Mouse (Mus musculus) hindbrain, embryonic 13.5 days (tissue): ENCODE data around the gene Hip1r. TPM values are rescaled to one million over a fixed set of nuclear protein-coding genes. Genes with fewer than 3 reads are reported as not detected.

ENCODE experiments used
- ATAC-seq: fragments of 200-750 bp; cut with Nextera tagmentation; 2 replicates; pipeline ENCODE4 v1.8.0; 2017; ENCODE audit warnings: moderate TSS enrichment; ENCODE audit not compliant: low FRiP score
- H3K27ac ChIP-seq: fragments of 300-500 bp; sonication (generic); 2 replicates; pipeline ENCODE4 v1.5.1; 2015; ENCODE audit warnings: inconsistent platforms, mild to moderate bottlenecking, moderate library complexity
- H3K27me3 ChIP-seq: fragments of 300-500 bp; sonication (generic); 2 replicates; pipeline ENCODE4 v1.6.1; 2015; ENCODE audit warnings: mild to moderate bottlenecking, inconsistent platforms
- H3K36me3 ChIP-seq: fragments of 300-500 bp; sonication (generic); 2 replicates; pipeline ENCODE4 v1.6.1; 2015; ENCODE audit warnings: mild to moderate bottlenecking, inconsistent platforms
- H3K4me1 ChIP-seq: fragments of 300-500 bp; sonication (generic); replicated peaks from 2 replicates; pipeline ENCODE4 v1.6.1; 2015; ENCODE audit warnings: inconsistent platforms
- H3K4me2 ChIP-seq: fragments of 300-500 bp; sonication (generic); 2 replicates; pipeline ENCODE4 v1.6.1; 2015; ENCODE audit warnings: inconsistent platforms, mild to moderate bottlenecking, moderate library complexity
- H3K4me3 ChIP-seq: fragments of 300-500 bp; sonication (generic); 2 replicates; pipeline ENCODE4 v1.5.1; 2015; ENCODE audit warnings: mild to moderate bottlenecking, inconsistent platforms
- H3K9ac ChIP-seq: fragments of 300-500 bp; sonication (generic); 2 replicates; pipeline ENCODE4 v1.6.1; 2015; ENCODE audit warnings: mild to moderate bottlenecking, inconsistent platforms
- H3K9me3 ChIP-seq: fragments of 300-500 bp; sonication (generic); 2 replicates; pipeline ENCODE4 v1.6.1; 2016; ENCODE audit warnings: inconsistent platforms
- WGBS: fragments of 180-500 bp; shearing (Covaris S2); methylation state at CpG from one replicate; pipeline ENCODE4 v1.1.7; 2015; 5-methylcytosine and 5-hydroxymethylcytosine counted together
- polyA plus RNA-seq: library from polyadenylated mRNA; unstranded; fragments of >200 nt; fragmentation: Nextera tagmentation; extraction: Ambion mirVana; gene quantifications from 2 replicates; pipeline ENCODE4 v1.2.1, GENCODE M21; 2015

Gene Hip1r
- polyA plus RNA-seq, 1 experiment from 2014 or later = 25.5 TPM

- Histone ChIP-seq H3K36me3 (peaks cover 51% of the 10 kb centered on the region), H3K9me3 (no peaks in the 10 kb centered on the region), H3K4me2 (no peak overlapping the region), H3K27ac (0 out of 2 replicates have a peak overlapping the region, but pooled peaks have one; percentile 44), H3K9ac (peak overlapping the region; percentile 21; the same call in 1 of the 2 replicates), H3K4me3 (no peak overlapping the region), H3K27me3 (peaks cover 7% of the 10 kb centered on the region; the same call in 1 of the 2 replicates), H3K4me1 (peaks cover 45% of the 10 kb centered on the region)
- peak; percentile 9; the same call in 1 of the 2 replicates for ATAC-seq
- WGBS = 66% methylated on average over 9 of the region's 9 CpGs
These were observed 27.8 kb downstream of the Hip1r start for GRCm38 (mm10) chr5:124001274-124001673.

GRCm38 (mm10) chr5:124002876-124003275 is 29.4 kb downstream of the Hip1r start:
- H3K9me3 ChIP-seq = no peaks in the 10 kb centered on the region
- no peak for ATAC-seq
- H3K4me1 ChIP-seq = peaks cover 42% of the 10 kb centered on the region
- no peak overlapping the region for H3K4me3 ChIP-seq
- H3K36me3 ChIP-seq = peaks cover 67% of the 10 kb centered on the region
- peaks cover 7% of the 10 kb centered on the region; the same call in 1 of the 2 replicates for H3K27me3 ChIP-seq
- H3K9ac ChIP-seq = no peak overlapping the region; the same call in 1 of the 2 replicates
- 82% methylated on average over 2 of the region's 2 CpGs for WGBS
- H3K27ac ChIP-seq = peak overlapping the region; percentile 64
- no peak overlapping the region for H3K4me2 ChIP-seq

- Histone ChIP-seq H3K4me1 (peaks cover 42% of the 10 kb centered on the region), H3K4me2 (no peak overlapping the region), H3K9ac (peak overlapping the region; percentile 19; the same call in 1 of the 2 replicates), H3K4me3 (no peak overlapping the region), H3K36me3 (peaks cover 72% of the 10 kb centered on the region), H3K9me3 (no peaks in the 10 kb centered on the region), H3K27ac (peak overlapping the region; percentile 64), H3K27me3 (peaks cover 7% of the 10 kb centered on the region; the same call in 1 of the 2 replicates)
- ATAC-seq = no peak
- WGBS = 56% methylated on average over 4 of the region's 4 CpGs
These were observed 29.9 kb downstream of the Hip1r start for GRCm38 (mm10) chr5:124003375-124003774.

GRCm38 (mm10) chr5:124004356-124005150 is 31.1 kb downstream of the Hip1r start:
- Histone ChIP-seq H3K4me3 (no peak overlapping the region), H3K4me1 (peaks cover 42% of the 10 kb centered on the region), H3K9ac (no peak overlapping the region), H3K4me2 (no peak overlapping the region), H3K36me3 (peaks cover 75% of the 10 kb centered on the region), H3K9me3 (no peaks in the 10 kb centered on the region), H3K27me3 (0 out of 2 replicates have a peak, but pooled peaks cover 4% of the 10 kb centered on the region), H3K27ac (peak overlapping the region; percentile 49)
- 91% methylated on average over 17 of the region's 17 CpGs for WGBS
- no peak for ATAC-seq

- H3K27ac ChIP-seq = peak overlapping the region; percentile 49; the same call in 1 of the 2 replicates
- H3K4me2 ChIP-seq = no peak overlapping the region
- peaks cover 47% of the 10 kb centered on the region for H3K4me1 ChIP-seq
- H3K9ac ChIP-seq = no peak overlapping the region
- ATAC-seq = no peak
- WGBS = 92% methylated on average over 15 of the region's 15 CpGs
- no peaks in the 10 kb centered on the region for H3K27me3 ChIP-seq
- H3K36me3 ChIP-seq = peaks cover 76% of the 10 kb centered on the region
- no peak overlapping the region for H3K4me3 ChIP-seq
- no peaks in the 10 kb centered on the region for H3K9me3 ChIP-seq
These were observed 31.7 kb downstream of the Hip1r start for GRCm38 (mm10) chr5:124005151-124005500.

GRCm38 (mm10) chr5:124005591-124005990 is 32.2 kb downstream of the Hip1r start:
- no peak for ATAC-seq
- peaks cover 80% of the 10 kb centered on the region for H3K36me3 ChIP-seq

GRCm38 (mm10) chr5:124006082-124006873 is 32.9 kb downstream of the Hip1r start:
- no peak for ATAC-seq
- Histone ChIP-seq H3K4me1 (peaks cover 54% of the 10 kb centered on the region), H3K4me3 (no peak overlapping the region), H3K9me3 (no peaks in the 10 kb centered on the region), H3K27ac (peak overlapping the region; percentile 40), H3K27me3 (no peaks in the 10 kb centered on the region), H3K9ac (0 out of 2 replicates have a peak overlapping the region, but pooled peaks have one; percentile 19), H3K36me3 (peaks cover 77% of the 10 kb centered on the region), H3K4me2 (no peak overlapping the region)
- WGBS = 90% methylated on average over 26 of the region's 26 CpGs

More at GRCm38 (mm10) chr5:124005591-124005990, 32.2 kb downstream of the Hip1r start:
- WGBS = 74% methylated on average over 11 of the region's 11 CpGs
- H3K4me2 ChIP-seq = no peak overlapping the region
- H3K4me1 ChIP-seq = peaks cover 52% of the 10 kb centered on the region
- no peak overlapping the region for H3K27ac ChIP-seq
- H3K4me3 ChIP-seq = no peak overlapping the region
- no peaks in the 10 kb centered on the region for H3K27me3 ChIP-seq
- no peaks in the 10 kb centered on the region for H3K9me3 ChIP-seq
- H3K9ac ChIP-seq = no peak overlapping the region

GRCm38 (mm10) chr5:124006891-124007491 is 33.6 kb downstream of the Hip1r start:
- no peak overlapping the region for H3K4me3 ChIP-seq
- no peaks in the 10 kb centered on the region for H3K27me3 ChIP-seq
- no peaks in the 10 kb centered on the region for H3K9me3 ChIP-seq
- peaks cover 74% of the 10 kb centered on the region for H3K36me3 ChIP-seq
- 0 out of 2 replicates have a peak overlapping the region, but pooled peaks have one; percentile 40 for H3K27ac ChIP-seq
- peaks cover 60% of the 10 kb centered on the region for H3K4me1 ChIP-seq
- no peak overlapping the region for H3K4me2 ChIP-seq
- 87% methylated on average over 17 of the region's 17 CpGs for WGBS
- no peak for ATAC-seq
- H3K9ac ChIP-seq = 0 out of 2 replicates have a peak overlapping the region, but pooled peaks have one; percentile 19

GRCm38 (mm10) chr5:124010077-124010476 is 36.6 kb downstream of the Hip1r start:
- WGBS = 91% methylated on average over 8 of the region's 8 CpGs

GRCm38 (mm10) chr5:124010910-124011655 is 37.7 kb downstream of the Hip1r start:
- peaks cover 43% of the 10 kb centered on the region for H3K36me3 ChIP-seq
- peaks cover 73% of the 10 kb centered on the region for H3K4me1 ChIP-seq
- no peaks in the 10 kb centered on the region for H3K9me3 ChIP-seq
- 0 out of 2 replicates have a peak overlapping the region, but pooled peaks have one; percentile 3 for H3K4me3 ChIP-seq
- H3K27me3 ChIP-seq = no peaks in the 10 kb centered on the region
- H3K27ac ChIP-seq = peak overlapping the region; percentile 91
- 4% methylated on average over 19 of the region's 19 CpGs for WGBS
- peak overlapping the region; percentile 63 for H3K9ac ChIP-seq
- ATAC-seq = peak; percentile 49
- H3K4me2 ChIP-seq = peak overlapping the region; percentile 42

More at GRCm38 (mm10) chr5:124010077-124010476, 36.6 kb downstream of the Hip1r start:
- Histone ChIP-seq H3K4me3 (no peak overlapping the region), H3K9me3 (no peaks in the 10 kb centered on the region), H3K4me1 (peaks cover 69% of the 10 kb centered on the region), H3K27ac (peak overlapping the region; percentile 91), H3K9ac (no peak overlapping the region), H3K27me3 (no peaks in the 10 kb centered on the region), H3K36me3 (peaks cover 53% of the 10 kb centered on the region), H3K4me2 (no peak overlapping the region)
- ATAC-seq = no peak

GRCm38 (mm10) chr5:124011927-124012326 is 38.5 kb downstream of the Hip1r start:
- H3K9me3 ChIP-seq = no peaks in the 10 kb centered on the region
- H3K9ac ChIP-seq = peak overlapping the region; percentile 63
- peaks cover 73% of the 10 kb centered on the region for H3K4me1 ChIP-seq
- H3K36me3 ChIP-seq = peaks cover 35% of the 10 kb centered on the region
- H3K4me2 ChIP-seq = peak overlapping the region; percentile 42
- peak overlapping the region; percentile 91 for H3K27ac ChIP-seq
- ATAC-seq = no peak
- H3K4me3 ChIP-seq = no peak overlapping the region
- WGBS = 6% methylated on average over 8 of the region's 8 CpGs
- H3K27me3 ChIP-seq = no peaks in the 10 kb centered on the region
